Mouse (Mus musculus): ENCODE data around the gene Prr29. TPM values are rescaled to one million over a fixed set of nuclear protein-coding genes. Genes with fewer than 3 reads are reported as not detected.

Prr29 gene
- polyA plus RNA-seq, 1 experiment from 2014 or later, result not detected

DNA sequence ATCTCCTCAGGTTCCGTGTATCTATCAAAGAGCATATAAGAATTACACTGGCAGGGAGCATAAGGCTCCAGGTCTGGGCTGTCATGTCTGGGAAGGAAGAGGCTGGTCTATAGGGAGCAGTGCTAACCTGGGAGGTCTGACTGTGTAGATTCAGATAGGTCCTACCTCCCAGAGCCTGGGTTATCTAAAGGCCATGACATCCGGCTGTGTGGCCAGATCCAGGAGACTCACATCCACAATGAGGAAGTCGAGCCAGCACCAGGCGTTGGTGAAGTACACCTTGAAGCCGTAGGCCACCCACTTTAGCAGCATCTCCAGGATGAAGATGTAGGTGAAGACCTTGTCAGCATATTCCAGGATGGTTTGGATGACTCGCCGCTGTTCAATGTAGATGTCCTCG, 38.8 kb upstream of the Prr29 start:
- H3K9me3 ChIP-seq (ENCODE audit: low read length), result no peaks in the 10 kb centered on the region
- no peaks in the 10 kb centered on the region for H3K36me3 ChIP-seq (replicated peaks; ENCODE audit: insufficient read depth, low read length)
- no peak for TF ChIP-seq CTCF (IDR thresholded peaks at IDR 0.05; ENCODE audit: low read depth)
- TF ChIP-seq EP300 (IDR thresholded peaks at IDR 0.05; ENCODE audit: low read depth), result no peak
- H3K27me3 ChIP-seq (ENCODE audit: insufficient read depth, low read length), result no peaks in the 10 kb centered on the region
- WGBS (ENCODE audit: insufficient replicate concordance), result 73% methylated on average over 8 of the region's 8 CpGs
- H3K4me3 ChIP-seq (ENCODE audit: low read depth, low read length), result no peak overlapping the region
- H3K4me1 ChIP-seq (ENCODE audit: insufficient read depth), result peaks cover 14% of the 10 kb centered on the region
- no peak overlapping the region for H3K9ac ChIP-seq (replicated peaks)
- no peak for DNase-seq
- H3K4me2 ChIP-seq (ENCODE audit: low read depth, low read length), result no peak overlapping the region
- H3K27ac ChIP-seq (ENCODE audit: low read depth), result no peak overlapping the region
- ATAC-seq, result no peak

GRCm38 (mm10) chr11:106328521-106328920, 36.8 kb upstream of the Prr29 start:
- no peak overlapping the region for H3K9ac ChIP-seq (replicated peaks)
- no peak overlapping the region for H3K4me3 ChIP-seq (ENCODE audit: low read depth, low read length)
- H3K27ac ChIP-seq (ENCODE audit: low read depth), result no peak overlapping the region
- no peaks in the 10 kb centered on the region for H3K9me3 ChIP-seq (ENCODE audit: low read length)
- no peak for ATAC-seq
- TF ChIP-seq EP300 (IDR thresholded peaks at IDR 0.05; ENCODE audit: low read depth) (no peak), CTCF (IDR thresholded peaks at IDR 0.05; ENCODE audit: low read depth) (no peak)
- 55% methylated on average over 5 of the region's 5 CpGs for WGBS (ENCODE audit: insufficient replicate concordance)
- H3K4me1 ChIP-seq (ENCODE audit: insufficient read depth), result peaks cover 14% of the 10 kb centered on the region
- DNase-seq, result no peak
- H3K36me3 ChIP-seq (replicated peaks; ENCODE audit: insufficient read depth, low read length), result no peaks in the 10 kb centered on the region
- H3K4me2 ChIP-seq (ENCODE audit: low read depth, low read length), result no peak overlapping the region
- no peaks in the 10 kb centered on the region for H3K27me3 ChIP-seq (ENCODE audit: insufficient read depth, low read length)

- no peaks in the 10 kb centered on the region for H3K36me3 ChIP-seq (replicated peaks; ENCODE audit: insufficient read depth, low read length)
- H3K4me3 ChIP-seq (ENCODE audit: low read depth, low read length), result no peak overlapping the region
- TF ChIP-seq CTCF (IDR thresholded peaks at IDR 0.05; ENCODE audit: low read depth) (no peak), EP300 (IDR thresholded peaks at IDR 0.05; ENCODE audit: low read depth) (no peak)
- DNase-seq (no peak), ATAC-seq (peak; percentile 33; the same call in 1 of the 2 replicates)
- H3K9ac ChIP-seq (replicated peaks), result no peak overlapping the region
- no peaks in the 10 kb centered on the region for H3K9me3 ChIP-seq (ENCODE audit: low read length)
- no peak overlapping the region for H3K27ac ChIP-seq (ENCODE audit: low read depth)
- no peak overlapping the region for H3K4me2 ChIP-seq (ENCODE audit: low read depth, low read length)
- H3K27me3 ChIP-seq (ENCODE audit: insufficient read depth, low read length), result no peaks in the 10 kb centered on the region
- WGBS (ENCODE audit: insufficient replicate concordance), result 17% methylated on average over 6 of the region's 6 CpGs
- peaks cover 14% of the 10 kb centered on the region for H3K4me1 ChIP-seq (ENCODE audit: insufficient read depth)
Measured at GRCm38 (mm10) chr11:106329128-106329527, 36.1 kb upstream of the Prr29 start.

DNA sequence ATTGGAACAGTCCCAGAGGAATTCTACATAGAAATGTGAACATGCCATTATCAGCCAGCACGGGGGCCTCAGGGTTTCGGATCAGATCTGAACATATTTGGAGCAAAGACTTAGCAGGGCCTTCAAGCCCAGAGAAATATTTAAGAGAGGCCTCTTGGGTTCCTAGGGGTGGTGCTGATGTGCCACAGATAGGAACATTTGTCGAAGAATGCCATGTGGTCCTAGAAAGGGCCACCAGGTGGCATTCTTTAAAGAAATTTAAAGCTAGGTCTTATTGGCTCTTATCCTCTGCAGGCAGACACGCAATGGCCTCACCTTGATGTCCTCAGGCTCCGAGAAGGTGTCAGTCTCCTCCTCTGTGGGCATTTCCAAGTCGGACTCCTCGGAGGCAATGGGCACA, 35.6 kb upstream of the Prr29 start:
- no peaks in the 10 kb centered on the region for H3K27me3 ChIP-seq (ENCODE audit: insufficient read depth, low read length)
- ATAC-seq (no peak; the same call in 1 of the 2 replicates), DNase-seq (peak; percentile 63)
- no peak overlapping the region for H3K9ac ChIP-seq (replicated peaks)
- H3K4me2 ChIP-seq (ENCODE audit: low read depth, low read length), result no peak overlapping the region
- H3K4me3 ChIP-seq (ENCODE audit: low read depth, low read length), result no peak overlapping the region
- WGBS (ENCODE audit: insufficient replicate concordance), result 37% methylated on average over 7 of the region's 7 CpGs
- no peaks in the 10 kb centered on the region for H3K9me3 ChIP-seq (ENCODE audit: low read length)
- no peak overlapping the region for H3K27ac ChIP-seq (ENCODE audit: low read depth)
- H3K36me3 ChIP-seq (replicated peaks; ENCODE audit: insufficient read depth, low read length), result no peaks in the 10 kb centered on the region
- TF ChIP-seq EP300 (IDR thresholded peaks at IDR 0.05; ENCODE audit: low read depth) (no peak), CTCF (IDR thresholded peaks at IDR 0.05; ENCODE audit: low read depth) (peak; percentile 66)
- H3K4me1 ChIP-seq (ENCODE audit: insufficient read depth), result peaks cover 14% of the 10 kb centered on the region

GRCm38 (mm10) chr11:106332458-106332857, 32.8 kb upstream of the Prr29 start:
- Histone ChIP-seq H3K4me1 (ENCODE audit: insufficient read depth) (peaks cover 8% of the 10 kb centered on the region), H3K4me2 (ENCODE audit: low read depth, low read length) (no peak overlapping the region), H3K36me3 (replicated peaks; ENCODE audit: insufficient read depth, low read length) (no peaks in the 10 kb centered on the region), H3K9ac (replicated peaks) (no peak overlapping the region), H3K27ac (ENCODE audit: low read depth) (no peak overlapping the region), H3K27me3 (ENCODE audit: insufficient read depth, low read length) (no peaks in the 10 kb centered on the region), H3K9me3 (ENCODE audit: low read length) (no peaks in the 10 kb centered on the region), H3K4me3 (ENCODE audit: low read depth, low read length) (no peak overlapping the region)
- TF ChIP-seq EP300 (IDR thresholded peaks at IDR 0.05; ENCODE audit: low read depth) (no peak), CTCF (IDR thresholded peaks at IDR 0.05; ENCODE audit: low read depth) (no peak)
- ATAC-seq (no peak), DNase-seq (no peak)
- 40% methylated on average over 4 of the region's 4 CpGs for WGBS (ENCODE audit: insufficient replicate concordance)

- Histone ChIP-seq H3K4me1 (ENCODE audit: insufficient read depth) (peaks cover 5% of the 10 kb centered on the region), H3K9me3 (ENCODE audit: low read length) (no peaks in the 10 kb centered on the region), H3K4me3 (ENCODE audit: low read depth, low read length) (no peak overlapping the region), H3K27ac (ENCODE audit: low read depth) (no peak overlapping the region), H3K36me3 (replicated peaks; ENCODE audit: insufficient read depth, low read length) (no peaks in the 10 kb centered on the region), H3K27me3 (ENCODE audit: insufficient read depth, low read length) (no peaks in the 10 kb centered on the region), H3K4me2 (ENCODE audit: low read depth, low read length) (no peak overlapping the region), H3K9ac (replicated peaks) (no peak overlapping the region)
- WGBS (ENCODE audit: insufficient replicate concordance), result 14% methylated on average over 2 of the region's 2 CpGs
- DNase-seq (no peak), ATAC-seq (no peak)
- TF ChIP-seq EP300 (IDR thresholded peaks at IDR 0.05; ENCODE audit: low read depth) (no peak), CTCF (IDR thresholded peaks at IDR 0.05; ENCODE audit: low read depth) (no peak)
Measured at GRCm38 (mm10) chr11:106334066-106334465, 31.2 kb upstream of the Prr29 start.

DNA sequence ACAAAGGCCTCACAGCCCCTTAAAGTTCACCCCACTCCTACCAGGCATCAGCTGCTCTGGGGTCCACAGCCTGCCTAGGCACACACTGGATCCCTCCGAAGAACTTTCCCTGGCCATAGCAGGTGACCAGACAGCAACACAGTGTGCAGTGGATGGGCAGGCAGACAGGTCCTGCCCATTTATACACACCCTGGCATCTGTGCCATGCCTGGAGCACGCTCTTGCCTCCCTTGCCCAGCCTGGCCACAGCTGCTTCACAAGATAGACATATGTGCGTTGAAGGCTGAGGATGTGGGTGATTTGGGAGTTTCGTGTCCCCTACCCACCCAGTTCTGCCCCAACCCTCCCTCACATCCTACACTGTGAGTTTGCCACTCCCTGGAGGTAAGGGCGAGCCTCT, 27.2 kb upstream of the Prr29 start:
- H3K36me3 ChIP-seq (replicated peaks; ENCODE audit: insufficient read depth, low read length), result no peaks in the 10 kb centered on the region
- H3K27ac ChIP-seq (ENCODE audit: low read depth), result no peak overlapping the region
- H3K4me2 ChIP-seq (ENCODE audit: low read depth, low read length), result no peak overlapping the region

More for the DNA sequence above, 27.2 kb upstream of the Prr29 start:
- Histone ChIP-seq H3K27me3 (ENCODE audit: insufficient read depth, low read length) (no peaks in the 10 kb centered on the region), H3K4me1 (ENCODE audit: insufficient read depth) (no peaks in the 10 kb centered on the region), H3K4me3 (ENCODE audit: low read depth, low read length) (no peak overlapping the region), H3K9me3 (ENCODE audit: low read length) (no peaks in the 10 kb centered on the region), H3K9ac (replicated peaks) (no peak overlapping the region)
- ATAC-seq, result no peak
- TF ChIP-seq EP300 (IDR thresholded peaks at IDR 0.05; ENCODE audit: low read depth) (no peak), CTCF (IDR thresholded peaks at IDR 0.05; ENCODE audit: low read depth) (no peak)
- DNase-seq, result no peak
- WGBS (ENCODE audit: insufficient replicate concordance), result 73% methylated on average over 5 of the region's 5 CpGs

Measured in liver, postnatal 0 days (tissue).